Mouse (Mus musculus) kidney, postnatal 10 days (tissue): ENCODE data around the gene Gpr15.

Source experiments
- DNase-seq: peaks from one replicate; pipeline ENCODE4 v3.0.0; 2021; ENCODE audit warnings: mixed read lengths

The Gpr15 gene

GRCm38 (mm10) chr16:58718666-58719120 is at the start of gene Gpr15:
Gene Gpr15 (minus strand): TSS chr16:58719070.
- no peak for DNase-seq

DNA sequence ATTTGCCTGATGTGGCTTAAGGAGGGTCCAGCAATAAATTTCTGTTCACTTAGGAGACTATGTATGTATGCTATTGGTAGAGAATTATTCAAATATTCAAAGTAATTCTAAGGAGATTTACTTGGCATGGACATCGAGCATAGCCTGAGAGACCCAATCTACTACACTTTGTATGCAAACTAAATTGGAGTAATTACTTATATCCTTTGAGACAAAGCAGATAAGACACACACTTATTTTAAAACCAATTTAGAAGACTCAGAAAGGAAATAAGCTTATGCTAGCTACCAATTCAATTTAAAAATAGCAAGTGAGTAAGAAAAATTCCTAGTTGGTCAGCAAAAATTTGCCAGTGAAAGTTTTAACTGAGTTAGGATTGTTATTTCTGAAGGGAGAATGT is 44.2 kb upstream of the Gpr15 start, which contains the start of gene Olfr172:
TSS of gene Olfr172 (minus strand) at position 101 of the 400 bp plus-strand sequence.
- no peak for DNase-seq

DNA sequence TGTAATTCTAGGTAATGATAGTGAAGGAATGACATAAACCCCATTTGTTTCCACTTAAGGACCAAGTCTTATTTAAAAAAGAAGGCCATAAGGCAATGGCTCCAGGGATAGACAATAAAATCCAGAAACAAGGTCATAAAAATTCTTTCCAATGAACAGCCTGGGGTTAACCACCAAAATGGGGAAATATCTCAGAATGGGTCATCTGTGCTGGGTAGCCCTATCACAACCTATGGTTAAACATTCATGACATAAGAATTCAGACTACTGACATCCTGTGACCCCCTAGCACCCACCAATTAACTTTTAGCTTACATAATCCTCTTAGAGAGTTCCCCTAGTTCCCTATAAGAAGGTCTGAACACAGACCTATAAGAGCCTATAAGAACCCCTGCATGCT is 37.3 kb upstream of the Gpr15 start:
- no peak for DNase-seq

- no peak for DNase-seq
Observed at GRCm38 (mm10) chr16:58751314-58751713, 32.4 kb upstream of the Gpr15 start.

DNA sequence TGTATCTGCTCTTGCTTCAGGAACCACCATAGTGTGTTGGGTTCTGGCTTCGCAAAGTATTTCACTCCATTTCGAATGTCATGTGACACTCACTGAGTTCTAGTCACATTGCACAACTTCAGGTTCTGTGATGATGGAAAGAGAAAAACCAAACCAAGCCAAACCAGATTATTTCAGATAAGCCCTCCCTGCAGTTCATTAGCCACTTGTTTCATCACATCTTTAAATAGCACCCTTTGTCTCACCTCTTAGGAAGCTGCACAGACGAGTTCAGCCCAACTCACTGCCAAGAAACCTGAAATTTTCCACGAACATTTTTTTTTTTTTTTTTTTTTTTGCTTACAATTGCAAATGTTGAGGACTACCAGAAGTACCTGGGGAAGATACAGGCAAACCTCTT is 27.8 kb upstream of the Gpr15 start:
- no peak for DNase-seq

DNA sequence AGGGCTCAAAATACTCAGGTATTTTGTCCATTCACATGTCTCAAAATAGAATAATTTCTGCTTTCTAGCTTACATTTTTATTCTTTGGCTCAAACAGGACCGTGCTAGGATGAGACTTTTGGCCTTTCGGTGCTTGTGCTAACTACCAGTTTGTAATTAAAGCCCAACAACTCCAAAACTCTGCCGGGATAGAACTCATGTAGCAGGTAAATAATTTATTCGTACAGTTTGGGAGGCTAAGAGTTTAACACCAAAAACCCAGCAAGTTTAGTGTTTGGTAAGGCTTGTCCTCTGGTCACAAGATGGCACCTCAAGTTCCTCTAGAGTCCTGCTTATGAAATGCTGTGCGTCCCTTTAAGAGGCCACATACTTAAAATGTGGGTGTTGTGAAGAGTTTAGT is 21.9 kb upstream of the Gpr15 start:
- DNase-seq, result no peak

DNA sequence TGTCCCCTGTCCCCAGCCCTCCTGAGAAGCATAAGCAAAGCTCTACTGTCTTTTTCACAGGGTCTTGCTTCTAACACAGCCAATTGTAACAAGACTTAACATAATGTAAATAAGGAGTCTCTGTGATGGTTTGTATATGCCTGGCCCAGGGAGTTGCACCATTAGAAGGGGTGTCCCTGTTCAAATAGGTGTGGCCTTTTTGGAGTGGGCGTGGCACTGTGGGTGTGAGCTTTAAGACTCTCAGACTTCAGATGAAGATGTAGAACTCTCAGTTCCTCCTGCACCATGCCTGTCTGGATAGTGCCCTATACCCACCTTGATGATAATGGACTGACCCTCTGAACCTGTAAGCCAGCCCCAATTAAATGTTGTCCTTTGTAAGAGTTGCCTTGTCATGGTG is 19.9 kb upstream of the Gpr15 start:
- DNase-seq, result no peak

DNA sequence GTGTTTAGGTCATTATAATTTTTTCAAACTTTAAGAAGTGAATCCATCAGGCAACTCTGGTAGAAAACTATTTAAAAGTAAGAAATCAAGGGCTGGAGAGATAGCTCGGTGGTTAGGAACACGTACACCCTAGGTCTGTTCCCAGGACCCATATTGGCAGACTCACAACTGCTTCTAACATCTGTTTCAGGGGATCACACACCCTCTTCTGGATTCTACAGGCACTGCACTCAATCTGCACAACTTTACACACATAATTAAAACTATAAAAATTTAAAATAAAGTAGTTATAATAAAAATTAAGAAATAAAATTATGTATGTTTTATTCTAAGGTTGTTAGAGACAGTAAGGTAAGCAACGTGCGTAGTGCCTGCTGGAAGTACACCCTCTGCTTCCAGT is 19.3 kb upstream of the Gpr15 start:
- no peak for DNase-seq

- no peak for DNase-seq
Observed at GRCm38 (mm10) chr16:58728176-58728671, 9.4 kb upstream of the Gpr15 start.

- peak; percentile 96 for DNase-seq
Observed at GRCm38 (mm10) chr16:58727477-58728131, 8.7 kb upstream of the Gpr15 start, which contains the start of gene Cldnd1. Gene Cldnd1 (plus strand): TSS chr16:58727910.

DNA sequence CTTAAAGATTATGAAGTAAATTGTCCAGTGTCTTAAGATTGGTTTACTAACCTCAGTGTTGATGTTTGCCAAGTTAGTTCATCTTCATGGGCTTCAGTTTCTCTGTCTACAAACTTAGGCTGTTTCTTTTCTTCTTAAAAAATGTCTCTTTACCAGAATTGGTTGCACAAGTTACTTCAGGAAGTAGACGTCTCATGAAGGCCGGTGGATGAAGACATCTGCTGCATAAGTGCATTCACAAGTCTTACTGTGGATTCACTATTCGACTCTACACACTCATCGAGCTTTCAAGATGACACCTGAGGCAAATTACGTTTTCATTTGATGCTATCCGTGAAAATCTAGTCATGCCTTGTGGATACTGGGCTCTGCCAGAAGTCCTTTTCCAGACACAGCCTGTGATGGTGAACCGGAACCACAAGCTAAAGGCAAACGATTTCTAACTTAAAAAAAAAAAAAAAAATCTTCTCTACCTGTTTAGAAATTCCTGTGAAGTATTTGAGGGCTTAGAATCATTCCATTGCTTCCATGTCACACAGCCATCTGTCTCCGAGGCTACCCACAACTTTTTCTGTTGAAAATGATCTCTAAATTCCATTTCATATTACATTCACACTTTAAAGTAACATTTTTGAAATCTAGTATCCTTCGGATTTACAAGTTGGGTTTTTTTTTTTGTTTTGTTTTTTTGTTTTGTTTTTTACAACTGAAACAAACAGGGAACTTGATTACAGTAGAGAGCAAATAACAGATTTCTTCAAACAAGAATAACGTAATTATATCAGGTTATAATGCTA is 8.0 kb upstream of the Gpr15 start:
- DNase-seq, result no peak

- DNase-seq, result no peak
Observed at GRCm38 (mm10) chr16:58722292-58722691, 3.4 kb upstream of the Gpr15 start.

GRCm38 (mm10) chr16:58715018-58715417 is 3.9 kb downstream of the Gpr15 start:
- no peak for DNase-seq

DNA sequence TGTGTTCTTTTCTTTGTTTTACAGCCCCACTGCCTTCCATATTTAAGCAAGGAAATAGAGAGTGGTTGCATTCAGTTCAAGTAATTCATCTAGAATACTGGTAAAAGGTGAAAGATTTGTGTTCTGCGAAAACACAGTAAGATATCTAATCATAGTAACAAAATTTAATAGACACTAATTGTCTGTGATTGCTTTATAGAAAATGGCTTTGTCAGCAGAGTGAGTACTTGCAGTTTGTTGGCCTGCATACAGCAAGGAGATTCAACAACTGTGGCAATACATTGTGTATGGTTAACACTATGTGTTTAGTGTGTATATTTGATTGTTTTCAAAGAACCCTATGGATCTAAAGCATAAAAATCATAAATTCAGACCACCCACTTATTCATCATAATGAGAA is 5.7 kb downstream of the Gpr15 start:
- DNase-seq, result no peak

DNA sequence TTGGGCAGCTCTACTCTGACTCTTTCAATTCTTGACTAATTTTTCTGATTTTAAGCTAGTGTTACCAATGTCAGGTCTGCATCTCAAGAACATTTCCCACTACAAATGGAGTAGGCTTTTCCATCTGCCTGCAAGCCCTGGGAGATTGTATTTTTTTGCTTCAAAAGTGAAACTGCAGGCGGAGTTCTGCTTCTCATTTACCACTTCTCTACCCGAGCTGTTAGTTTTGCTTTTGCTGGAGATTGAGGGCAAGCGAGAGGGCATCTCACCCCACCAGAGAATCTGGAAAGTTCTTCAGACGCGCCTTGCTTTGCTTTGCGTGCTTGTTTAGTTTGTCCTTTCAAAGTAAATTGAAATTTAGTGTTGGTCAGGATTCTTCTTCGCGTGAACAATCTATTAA is 6.6 kb downstream of the Gpr15 start:
- DNase-seq, result no peak

GRCm38 (mm10) chr16:58709536-58709935 is 9.3 kb downstream of the Gpr15 start:
- no peak for DNase-seq

DNA sequence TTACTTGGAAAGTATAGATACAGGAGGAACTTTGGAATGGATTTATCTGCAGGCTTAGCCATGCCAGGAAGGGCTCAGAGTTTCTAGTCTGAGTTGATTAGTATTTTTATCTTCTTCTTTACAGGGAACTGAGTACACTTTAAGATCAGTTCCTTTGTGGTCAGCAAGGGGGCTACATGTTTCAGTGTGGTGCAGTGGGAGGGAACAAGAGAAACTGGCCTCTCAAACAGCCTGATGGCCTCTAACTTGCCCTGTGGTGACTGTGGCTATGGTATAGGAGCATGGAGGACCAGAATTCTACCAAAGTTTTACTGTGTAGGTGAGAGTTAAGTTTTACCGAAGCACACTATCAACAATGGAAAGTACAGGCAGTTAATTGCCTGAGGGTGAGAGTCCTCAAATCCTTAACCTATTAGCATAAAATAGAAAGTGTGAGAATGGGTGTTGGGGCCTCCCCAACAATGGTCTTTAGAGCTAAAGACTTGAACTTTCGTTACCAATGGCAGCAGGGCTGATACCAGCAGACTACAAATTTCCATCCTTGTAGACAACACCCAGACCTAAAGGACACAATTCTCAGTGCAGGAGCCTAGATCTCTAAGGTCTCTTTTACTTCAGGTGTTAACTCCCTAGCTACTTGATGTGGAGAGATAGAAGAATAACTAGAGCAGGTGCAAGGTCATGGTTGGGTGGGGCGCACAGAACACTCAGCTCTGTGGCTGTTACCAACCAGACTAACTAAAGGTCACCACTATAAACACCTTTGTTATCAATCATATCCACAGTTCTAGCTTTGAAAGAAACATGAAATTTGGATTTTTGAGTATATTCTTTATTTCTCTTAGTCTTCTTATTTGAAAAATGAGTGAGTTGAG is 10.0 kb downstream of the Gpr15 start:
- no peak for DNase-seq

DNA sequence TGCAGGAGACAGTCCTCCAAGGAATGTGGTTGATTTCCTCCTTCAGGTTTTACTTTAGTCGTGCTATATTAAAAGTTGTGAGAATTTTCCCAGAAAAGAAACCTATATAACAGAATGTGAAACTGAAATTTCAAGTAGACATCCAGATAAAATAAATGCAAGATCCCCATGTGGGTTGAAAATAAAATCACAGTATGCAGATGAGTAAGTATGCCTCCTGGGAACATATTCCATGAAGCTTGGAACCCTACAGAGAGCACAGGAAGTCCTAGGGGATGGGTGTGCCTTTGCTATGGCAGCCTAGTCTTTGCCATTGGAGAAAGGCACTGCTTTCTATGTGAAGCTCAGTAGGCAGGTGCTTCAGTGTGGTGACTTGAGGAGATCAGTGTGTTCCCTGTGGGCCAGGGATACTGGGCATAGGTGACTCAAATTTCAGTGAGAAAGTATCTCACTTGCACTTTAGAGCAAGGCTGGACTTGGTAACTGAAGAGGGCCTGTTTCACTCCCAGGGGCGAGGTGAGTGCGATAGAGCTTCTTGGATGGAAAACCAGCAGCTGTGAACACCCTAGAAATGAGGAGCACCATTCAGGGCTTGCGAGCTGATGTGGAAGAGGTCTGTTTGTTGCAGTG is 11.5 kb downstream of the Gpr15 start:
- no peak for DNase-seq

- DNase-seq, result no peak
Observed at GRCm38 (mm10) chr16:58704999-58705398, 13.9 kb downstream of the Gpr15 start.

DNA sequence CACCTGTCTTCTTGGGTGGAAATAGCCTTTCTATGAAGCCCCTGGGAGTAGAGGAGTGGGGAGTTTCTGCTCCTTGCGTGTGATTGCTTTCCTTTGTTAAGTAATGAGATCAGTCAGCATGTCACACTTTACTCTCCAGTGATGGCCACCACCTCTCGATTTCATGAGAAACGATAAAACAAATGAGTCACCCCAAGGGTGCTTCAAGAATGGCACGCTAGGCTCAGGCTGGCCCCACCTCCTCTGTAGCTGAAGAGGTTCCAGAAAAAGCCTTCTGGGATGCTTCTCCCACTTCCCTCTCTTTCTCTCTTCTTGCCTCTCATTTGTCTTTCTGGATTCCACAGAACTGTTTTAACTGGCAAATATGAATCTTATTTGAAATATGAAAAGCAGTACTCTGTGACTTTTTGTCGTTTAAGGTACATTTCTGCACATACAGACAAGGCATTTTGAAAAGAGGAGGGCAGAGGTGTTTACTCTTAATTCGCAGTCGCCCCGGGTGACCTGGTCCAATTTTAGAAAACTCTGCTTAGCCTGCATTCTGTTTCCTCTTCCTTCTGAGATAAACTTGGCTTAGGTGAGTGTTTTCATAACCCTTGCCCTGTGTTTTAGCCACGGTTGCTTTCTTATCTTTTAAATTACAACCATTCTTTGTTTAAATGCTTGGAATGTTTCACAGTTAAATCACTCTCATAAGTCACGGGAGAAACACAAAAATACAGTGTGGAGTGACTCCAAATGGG is 15.3 kb downstream of the Gpr15 start:
- peak; percentile 36 for DNase-seq

DNA sequence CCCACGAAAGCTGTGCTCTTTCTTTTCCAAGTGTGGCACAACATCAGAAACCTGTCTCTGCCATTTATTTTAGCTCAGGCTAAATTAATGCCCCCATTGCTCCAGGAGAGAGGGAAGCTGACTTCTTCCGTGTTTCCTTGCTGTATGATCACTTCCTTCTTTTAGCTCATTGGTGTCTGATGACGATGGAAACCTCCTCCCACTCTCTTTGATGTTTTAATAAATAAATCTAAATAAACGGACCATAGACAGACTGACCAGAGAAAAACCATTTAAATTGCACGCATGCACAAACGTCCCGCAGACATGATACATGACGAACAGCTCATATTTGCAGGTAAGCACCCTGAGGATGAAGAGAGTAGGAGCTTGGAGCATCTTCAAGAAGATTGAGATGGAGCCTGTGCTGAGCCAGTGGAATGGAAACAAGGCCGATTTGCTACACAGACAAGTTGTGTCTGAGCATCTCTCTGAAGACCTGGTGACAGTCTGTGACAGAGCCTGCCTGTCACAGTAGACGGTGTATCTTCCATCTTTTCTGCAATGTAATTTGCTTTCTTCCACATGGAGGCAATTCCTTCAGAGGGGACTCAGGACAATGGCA is 16.4 kb downstream of the Gpr15 start:
- no peak for DNase-seq
